Mouse (Mus musculus): ENCODE measurements around the gene Syt13.

Gene Syt13

DNA sequence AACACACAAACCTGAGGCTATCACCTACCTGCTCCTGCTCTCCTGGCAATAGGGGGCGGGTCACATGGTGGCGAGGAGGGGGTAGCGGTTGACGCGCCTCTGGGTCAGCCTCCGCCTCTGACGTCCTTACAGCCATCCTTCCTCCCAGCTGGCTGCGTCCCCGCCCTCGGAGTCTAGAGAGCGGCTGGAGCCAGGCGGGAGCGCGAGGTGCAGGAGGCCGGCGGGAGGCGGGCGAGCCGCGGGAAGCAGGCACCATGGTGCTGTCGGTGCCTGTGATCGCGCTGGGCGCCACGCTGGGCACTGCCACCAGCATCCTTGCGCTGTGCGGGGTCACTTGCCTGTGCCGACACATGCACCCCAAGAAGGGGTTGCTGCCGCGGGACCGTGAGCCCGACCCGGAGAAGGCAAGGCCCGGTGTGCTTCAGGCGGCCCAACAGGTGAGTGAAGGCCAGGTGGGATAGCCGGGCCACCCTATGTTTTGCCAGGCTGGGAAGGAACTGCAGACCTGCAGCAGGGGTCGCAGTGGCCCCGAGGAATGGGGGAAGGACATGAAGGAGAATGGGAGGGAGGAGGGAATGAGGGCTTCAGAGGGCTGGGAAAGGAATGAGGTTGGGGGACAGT lies at the start of gene Syt13:
Gene Syt13, plus strand, starts transcription at position 166 of the 621 bp plus-strand sequence.
- DNase-seq (ENCODE audit: low spot score in 2 of 2), result no peak

DNA sequence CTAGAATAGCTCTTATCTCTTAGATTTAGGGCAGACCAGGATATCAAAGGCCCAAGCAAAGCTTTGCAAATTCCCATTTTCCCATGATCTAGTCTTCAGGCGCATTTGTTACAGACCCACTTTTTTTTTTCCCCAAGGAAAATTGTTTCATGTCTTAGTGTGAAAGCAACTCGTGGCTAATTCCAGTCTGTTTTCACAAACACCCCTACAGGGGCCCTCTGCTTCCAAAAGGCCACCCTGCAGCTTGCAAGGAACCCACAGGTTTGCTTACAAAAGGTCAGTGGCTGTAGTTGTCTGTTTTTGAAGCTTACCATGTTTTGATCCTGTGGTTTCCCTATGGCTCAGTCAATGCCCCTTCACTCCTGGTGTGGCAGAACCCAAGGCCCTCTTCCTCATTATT lies 48.3 kb upstream of the Syt13 start:
- no peak for DNase-seq (ENCODE audit: low spot score in 2 of 2)

- no peak for DNase-seq (ENCODE audit: low spot score in 2 of 2)
Measured at GRCm38 (mm10) chr2:92870139-92870836, 44.6 kb upstream of the Syt13 start.

DNA sequence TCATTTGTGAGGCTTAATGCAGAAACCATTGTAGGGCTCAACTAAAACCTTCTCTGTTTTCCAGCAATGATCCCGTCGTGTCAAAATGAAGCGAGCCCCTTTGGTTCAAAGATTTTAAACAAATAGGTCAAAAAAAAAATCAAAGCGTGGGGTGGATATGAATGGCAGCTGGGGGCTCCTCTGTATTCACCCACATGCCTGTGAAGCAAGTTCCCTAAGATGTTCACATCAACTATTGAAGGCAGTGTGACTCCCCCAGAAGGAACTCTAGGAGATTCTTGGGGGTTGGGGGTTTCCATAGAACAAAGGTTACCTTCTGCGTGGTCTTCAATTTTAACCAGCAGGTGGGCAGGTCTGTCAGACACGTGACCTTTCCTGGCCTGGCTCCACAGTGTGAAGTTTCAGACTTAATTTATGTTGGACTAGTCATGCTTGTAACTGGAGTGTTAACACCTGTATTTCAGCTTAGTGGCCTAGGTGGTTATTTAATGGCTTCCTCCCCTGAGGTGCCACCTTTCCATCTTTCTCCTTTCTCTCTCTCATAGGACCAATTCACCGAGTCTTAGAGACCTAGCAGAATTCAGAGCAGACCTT lies 43.7 kb upstream of the Syt13 start:
- no peak for DNase-seq (ENCODE audit: low spot score in 2 of 2)

DNA sequence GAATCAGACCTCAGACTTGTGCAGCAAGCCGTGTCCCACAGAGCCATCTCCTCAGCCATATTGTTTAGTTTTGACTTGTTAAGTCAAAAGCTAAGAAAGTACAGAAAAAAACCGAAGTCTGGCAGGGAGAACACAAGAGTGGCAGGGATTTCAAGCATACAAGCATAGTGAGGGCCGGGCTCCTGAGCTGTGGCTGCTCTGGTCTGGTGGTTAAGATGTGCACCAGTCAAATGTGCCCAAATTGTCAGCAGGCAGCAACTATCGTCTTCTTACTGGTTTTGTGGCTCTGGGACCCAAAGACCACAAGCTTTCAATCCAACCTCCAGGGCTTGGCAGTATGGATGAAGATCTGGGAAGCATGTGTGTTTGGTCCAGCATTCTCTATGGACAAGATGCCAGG lies 42.2 kb upstream of the Syt13 start:
- DNase-seq (ENCODE audit: low spot score in 2 of 2), result no peak

GRCm38 (mm10) chr2:92874592-92874991 lies 40.3 kb upstream of the Syt13 start:
- no peak for DNase-seq (ENCODE audit: low spot score in 2 of 2)

DNA sequence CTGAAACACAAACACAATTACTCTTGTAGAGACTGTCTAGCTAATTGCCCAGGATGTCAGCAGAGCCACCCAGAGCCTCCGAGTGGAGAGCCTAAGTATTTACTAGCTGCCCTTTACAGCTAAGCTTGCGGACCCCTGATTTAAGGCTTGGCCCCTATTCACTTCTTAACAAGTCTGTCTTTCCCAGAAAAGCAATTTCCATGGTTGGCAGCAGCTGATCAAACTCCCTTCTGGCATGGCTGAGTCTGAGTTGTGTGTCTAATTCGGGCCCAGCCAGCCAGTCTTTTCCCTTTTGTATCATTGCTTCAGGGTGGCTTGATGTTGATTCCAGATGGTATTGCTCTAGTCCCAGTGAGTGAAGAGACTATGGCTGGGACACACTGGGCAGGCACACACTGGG lies 37.4 kb upstream of the Syt13 start:
- no peak for DNase-seq (ENCODE audit: low spot score in 2 of 2)

- peak in 1 of 2 experiments; percentile 29 for DNase-seq (ENCODE audit: low spot score in 2 of 2)
Measured at GRCm38 (mm10) chr2:92883039-92883911, 31.6 kb upstream of the Syt13 start.

DNA sequence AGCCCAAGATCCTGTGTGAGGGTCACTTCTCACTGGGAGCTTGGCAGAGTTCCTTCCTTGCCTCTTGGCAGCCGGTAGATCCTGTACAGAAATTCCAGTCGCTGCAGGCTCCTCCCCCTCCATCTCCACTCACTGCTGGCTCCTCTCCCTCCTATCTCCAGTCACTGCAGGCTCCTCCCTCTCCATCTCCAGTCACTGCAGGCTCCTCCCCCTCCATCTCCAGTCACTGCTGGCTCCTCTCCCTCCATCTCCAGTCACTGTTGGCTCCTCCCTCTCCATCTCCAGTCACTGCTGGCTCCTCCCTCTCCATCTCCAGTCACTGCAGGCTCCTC lies 31.0 kb upstream of the Syt13 start:
- DNase-seq (ENCODE audit: low spot score in 2 of 2), result no peak

DNA sequence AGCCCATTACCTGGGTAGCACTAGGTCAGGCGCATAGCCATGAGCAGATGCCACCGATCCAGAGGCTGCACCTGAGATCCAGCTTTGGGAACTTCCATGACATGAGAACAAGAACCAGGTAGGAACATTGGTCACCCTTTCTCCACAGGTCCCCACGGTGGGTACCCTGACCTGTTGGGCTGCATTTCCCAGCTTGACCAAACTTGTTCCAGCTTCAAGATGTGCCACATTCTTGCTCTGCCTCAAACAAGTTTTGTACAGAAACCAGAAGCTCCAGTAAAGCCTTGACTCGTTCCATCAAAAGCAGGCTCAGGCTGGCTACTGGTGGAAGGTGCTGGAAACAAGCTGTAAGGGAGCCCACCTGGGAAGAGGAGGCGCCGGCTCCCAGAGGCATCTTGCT lies 29.9 kb upstream of the Syt13 start:
- DNase-seq (ENCODE audit: low spot score in 2 of 2), result no peak

- no peak for DNase-seq (ENCODE audit: low spot score in 2 of 2)
Measured at GRCm38 (mm10) chr2:92886862-92887261, 28.0 kb upstream of the Syt13 start.

DNA sequence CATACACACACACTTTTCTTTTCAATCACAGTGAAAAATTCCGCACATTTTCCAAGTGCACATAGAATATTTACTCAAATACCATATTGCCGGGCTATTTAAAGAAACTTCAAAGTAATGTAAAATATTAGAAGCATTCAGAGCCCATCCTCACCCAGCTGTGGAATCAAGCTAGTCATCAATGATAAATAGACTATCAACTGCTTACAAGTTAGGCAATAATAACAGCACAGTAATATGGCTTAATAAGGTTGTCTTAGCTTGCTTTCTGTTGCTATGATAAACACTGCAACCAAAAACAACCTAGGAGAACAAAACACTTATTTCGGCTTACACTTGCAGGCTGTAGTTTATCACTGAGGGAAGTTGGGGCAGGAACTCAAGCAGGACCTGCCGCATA lies 22.4 kb upstream of the Syt13 start:
- DNase-seq (ENCODE audit: low spot score in 2 of 2), result no peak

DNA sequence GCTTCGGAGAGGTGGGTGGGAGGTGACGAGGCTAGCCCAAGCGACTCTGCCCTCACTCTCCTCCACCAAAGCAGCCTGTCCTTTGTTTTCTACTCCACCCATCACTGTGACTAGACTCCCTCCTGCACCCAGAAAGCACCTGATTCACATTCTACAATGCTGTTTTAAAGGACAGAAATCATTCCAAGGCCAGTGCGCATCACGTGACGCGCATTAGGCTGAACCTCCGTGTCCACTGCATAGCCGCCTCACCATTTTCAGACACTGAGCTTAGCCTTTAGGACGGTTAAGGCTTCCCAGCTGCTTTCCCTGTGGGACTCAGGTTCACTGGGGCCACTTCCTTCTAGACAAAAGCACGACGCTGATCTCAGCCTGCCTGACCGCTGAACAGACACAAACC lies 11.2 kb upstream of the Syt13 start:
- no peak for DNase-seq (ENCODE audit: low spot score in 2 of 2)

- DNase-seq (ENCODE audit: low spot score in 2 of 2), result no peak
Measured at GRCm38 (mm10) chr2:92904307-92904859, 10.5 kb upstream of the Syt13 start.

DNA sequence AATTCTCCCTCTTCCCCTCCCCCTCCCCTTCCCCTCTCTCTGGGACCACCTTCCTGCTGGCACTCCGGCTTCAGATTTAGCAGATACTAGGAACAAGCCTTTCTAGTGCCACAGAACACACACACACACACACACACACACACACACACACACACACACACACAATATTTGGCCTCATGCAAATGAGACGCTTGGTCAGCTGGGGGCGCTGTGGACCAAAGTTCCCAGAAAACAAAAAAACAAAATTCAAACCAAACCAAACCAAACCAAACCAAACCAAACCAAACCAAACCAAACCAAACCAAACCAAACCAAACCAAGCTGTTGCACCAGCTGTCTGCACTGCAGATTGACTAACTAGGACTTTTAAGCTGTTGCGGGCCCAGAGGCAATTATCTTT lies 4.5 kb upstream of the Syt13 start:
- DNase-seq (ENCODE audit: low spot score in 2 of 2), result no peak

DNA sequence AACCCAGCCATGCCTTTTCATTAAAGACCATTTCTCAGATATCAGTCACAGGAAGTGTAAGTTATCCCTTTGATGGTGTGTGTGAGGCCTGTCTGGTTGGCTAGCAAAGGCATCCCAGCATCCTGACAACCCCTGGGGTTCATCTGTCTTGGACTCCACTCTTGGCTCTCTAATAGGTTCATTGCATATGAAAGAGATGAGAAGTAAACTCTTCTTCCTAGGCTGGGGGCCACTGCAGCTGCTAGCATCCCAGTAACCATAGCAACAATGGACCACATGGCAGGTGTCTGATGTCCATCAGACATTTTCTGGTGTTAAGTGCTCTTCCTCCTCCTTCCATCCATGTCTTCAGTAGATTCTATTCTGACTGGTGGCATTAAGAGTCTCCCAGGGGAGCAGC lies 2.6 kb upstream of the Syt13 start:
- DNase-seq (ENCODE audit: low spot score in 2 of 2), result no peak

DNA sequence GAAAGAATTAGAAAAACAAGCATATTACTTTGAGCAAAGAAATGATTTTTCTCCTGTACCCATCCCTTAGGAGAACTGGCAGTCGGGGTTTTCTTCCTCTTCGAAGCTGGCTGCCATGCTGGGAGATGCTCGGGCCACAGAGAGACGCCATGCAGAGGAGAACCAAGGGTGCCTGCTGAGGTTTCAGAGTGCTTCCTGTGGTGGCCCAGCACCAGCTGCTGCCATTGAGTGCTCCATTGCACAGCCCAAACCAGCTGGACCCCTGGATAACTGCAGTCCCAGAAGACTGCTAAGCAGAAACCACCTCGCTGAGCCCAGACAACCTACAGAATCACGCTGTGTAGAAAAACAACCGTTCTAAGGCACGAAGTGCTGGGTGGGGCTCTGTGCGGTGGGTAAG lies 1.6 kb upstream of the Syt13 start:
- peak in 1 of 2 experiments; percentile 2 for DNase-seq (ENCODE audit: low spot score in 2 of 2)

- no peak for DNase-seq (ENCODE audit: low spot score in 2 of 2)
Measured at GRCm38 (mm10) chr2:92915659-92916631, 1.0 kb downstream of the Syt13 start.

- no peak for DNase-seq (ENCODE audit: low spot score in 2 of 2)
Measured at GRCm38 (mm10) chr2:92917405-92918142, 2.7 kb downstream of the Syt13 start.

GRCm38 (mm10) chr2:92920709-92921108 lies 5.8 kb downstream of the Syt13 start:
- no peak for DNase-seq (ENCODE audit: low spot score in 2 of 2)
